Mouse (Mus musculus): ENCODE results near the gene Slc46a3. TPM values are rescaled to one million over a fixed set of nuclear protein-coding genes. Genes with fewer than 3 reads are reported as not detected.

Slc46a3 gene
- polyA plus RNA-seq, 1 experiment = 50.4 TPM

DNA sequence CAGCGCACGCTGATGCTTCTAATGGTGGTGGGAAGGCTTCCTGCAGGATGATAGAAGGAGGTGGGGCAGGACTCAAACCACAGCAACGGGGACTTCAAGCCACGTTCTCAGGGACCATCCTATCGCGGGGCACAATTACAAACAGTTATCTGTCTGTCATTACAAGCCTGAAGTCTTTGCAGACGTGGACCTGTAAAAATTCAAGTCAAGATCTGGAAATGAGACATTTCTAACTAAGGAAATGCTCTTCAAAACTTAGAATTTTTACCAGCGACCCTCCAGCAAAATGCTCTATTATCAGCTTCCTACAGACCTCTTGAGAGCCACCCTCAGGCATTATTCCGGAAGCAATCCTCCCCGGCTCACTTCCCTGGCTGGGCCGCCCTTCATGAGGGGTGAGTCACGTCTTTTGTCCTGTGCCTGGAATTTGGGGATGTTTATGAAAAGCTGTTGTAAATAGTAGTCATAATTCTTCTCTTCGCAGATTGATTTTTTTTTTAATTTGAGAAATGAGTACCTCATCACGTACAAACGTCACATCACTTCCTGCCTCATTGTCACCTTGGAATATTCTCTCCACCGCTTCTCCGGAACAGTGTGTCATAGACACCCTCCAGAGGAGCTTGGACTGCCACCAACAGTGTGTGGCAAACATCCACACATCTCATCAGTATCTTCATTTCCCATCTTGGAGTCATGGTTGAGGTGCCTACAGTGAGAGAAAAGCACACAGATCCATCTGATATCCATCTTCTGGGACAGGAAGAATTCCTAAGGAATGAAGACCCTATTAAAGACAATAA is 23.6 kb upstream of the Slc46a3 start:
- Histone ChIP-seq H3K4me3 (ENCODE audit: control insufficient read depth, insufficient read depth, low read length) (no peak overlapping the region), H3K4me1 (replicated peaks; ENCODE audit: control insufficient read depth, insufficient read depth, low read length) (peaks cover 4% of the 10 kb centered on the region), H3K27ac (ENCODE audit: control insufficient read depth, insufficient read depth, low read length) (no peak overlapping the region), H3K27me3 (ENCODE audit: control insufficient read depth, insufficient read depth, low read length) (no peaks in the 10 kb centered on the region), H3K36me3 (ENCODE audit: control insufficient read depth, insufficient read depth, low read length) (no peaks in the 10 kb centered on the region)
- TF ChIP-seq CTCF (IDR thresholded peaks at IDR 0.05; ENCODE audit: borderline replicate concordance, control insufficient read depth, extremely low read depth, insufficient read depth, low read length, poor library complexity) = no peak
- no peak for TF ChIP-seq POLR2A (IDR thresholded peaks at IDR 0.05; ENCODE audit: control insufficient read depth, extremely low read depth, insufficient read depth, low read length, poor library complexity)
- 7% methylated on average over 17 of the region's 17 CpGs for WGBS
- no peak for DNase-seq

GRCm38 (mm10) chr5:147916171-147916570 is 21.6 kb upstream of the Slc46a3 start:
- Histone ChIP-seq H3K27me3 (ENCODE audit: control insufficient read depth, insufficient read depth, low read length) (no peaks in the 10 kb centered on the region), H3K36me3 (ENCODE audit: control insufficient read depth, insufficient read depth, low read length) (no peaks in the 10 kb centered on the region), H3K4me3 (ENCODE audit: control insufficient read depth, insufficient read depth, low read length) (no peak overlapping the region), H3K4me1 (replicated peaks; ENCODE audit: control insufficient read depth, insufficient read depth, low read length) (peaks cover 5% of the 10 kb centered on the region), H3K27ac (ENCODE audit: control insufficient read depth, insufficient read depth, low read length) (no peak overlapping the region)
- TF ChIP-seq POLR2A (IDR thresholded peaks at IDR 0.05; ENCODE audit: control insufficient read depth, extremely low read depth, insufficient read depth, low read length, poor library complexity) = no peak
- TF ChIP-seq CTCF (IDR thresholded peaks at IDR 0.05; ENCODE audit: borderline replicate concordance, control insufficient read depth, extremely low read depth, insufficient read depth, low read length, poor library complexity) = no peak
- no peak for DNase-seq
- WGBS = 94% methylated on average over 9 of the region's 9 CpGs

DNA sequence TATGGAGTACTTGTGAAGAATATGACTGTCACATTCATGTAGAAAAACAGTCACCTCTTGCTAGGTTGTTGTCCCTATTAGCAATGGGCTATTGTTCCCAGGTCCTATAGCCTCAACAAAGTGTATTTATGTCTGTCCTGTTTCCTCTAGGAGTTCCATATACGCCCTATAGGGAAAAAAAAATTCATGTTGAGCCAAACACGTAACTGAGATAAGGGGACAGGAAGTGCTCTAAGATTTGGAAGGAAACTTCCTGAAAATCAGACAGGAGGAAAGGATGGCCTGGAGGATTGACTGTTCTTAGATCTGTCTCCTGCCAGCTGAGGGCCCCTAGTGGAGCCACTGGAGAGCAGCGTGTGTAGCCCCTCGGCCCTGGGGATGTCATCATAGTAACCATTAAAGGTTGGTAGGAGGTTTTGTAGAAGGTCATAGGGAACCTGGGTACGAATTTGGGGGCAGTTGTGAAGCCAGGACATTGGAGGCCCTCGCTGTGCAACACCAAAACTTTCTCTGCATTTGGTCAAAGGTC is 20.5 kb upstream of the Slc46a3 start:
- H3K36me3 ChIP-seq (ENCODE audit: control insufficient read depth, insufficient read depth, low read length) = no peaks in the 10 kb centered on the region
- H3K27me3 ChIP-seq (ENCODE audit: control insufficient read depth, insufficient read depth, low read length) = no peaks in the 10 kb centered on the region
- peaks cover 5% of the 10 kb centered on the region for H3K4me1 ChIP-seq (replicated peaks; ENCODE audit: control insufficient read depth, insufficient read depth, low read length)
- H3K27ac ChIP-seq (ENCODE audit: control insufficient read depth, insufficient read depth, low read length) = no peak overlapping the region
- WGBS = 60% methylated on average over 6 of the region's 6 CpGs
- no peak for TF ChIP-seq POLR2A (IDR thresholded peaks at IDR 0.05; ENCODE audit: control insufficient read depth, extremely low read depth, insufficient read depth, low read length, poor library complexity)
- TF ChIP-seq CTCF (IDR thresholded peaks at IDR 0.05; ENCODE audit: borderline replicate concordance, control insufficient read depth, extremely low read depth, insufficient read depth, low read length, poor library complexity) = no peak
- H3K4me3 ChIP-seq (ENCODE audit: control insufficient read depth, insufficient read depth, low read length) = no peak overlapping the region
- no peak for DNase-seq

- Histone ChIP-seq H3K4me1 (replicated peaks; ENCODE audit: control insufficient read depth, insufficient read depth, low read length) (peaks cover 5% of the 10 kb centered on the region), H3K27me3 (ENCODE audit: control insufficient read depth, insufficient read depth, low read length) (no peaks in the 10 kb centered on the region), H3K36me3 (ENCODE audit: control insufficient read depth, insufficient read depth, low read length) (no peaks in the 10 kb centered on the region), H3K4me3 (ENCODE audit: control insufficient read depth, insufficient read depth, low read length) (no peak overlapping the region), H3K27ac (ENCODE audit: control insufficient read depth, insufficient read depth, low read length) (no peak overlapping the region)
- TF ChIP-seq CTCF (IDR thresholded peaks at IDR 0.05; ENCODE audit: borderline replicate concordance, control insufficient read depth, extremely low read depth, insufficient read depth, low read length, poor library complexity) = no peak
- no peak for TF ChIP-seq POLR2A (IDR thresholded peaks at IDR 0.05; ENCODE audit: control insufficient read depth, extremely low read depth, insufficient read depth, low read length, poor library complexity)
- no peak for DNase-seq
- 65% methylated on average over 14 of the region's 14 CpGs for WGBS
Observed at GRCm38 (mm10) chr5:147913241-147913842, 18.7 kb upstream of the Slc46a3 start.

GRCm38 (mm10) chr5:147911744-147912143 is 17.1 kb upstream of the Slc46a3 start:
- Histone ChIP-seq H3K36me3 (ENCODE audit: control insufficient read depth, insufficient read depth, low read length) (no peaks in the 10 kb centered on the region), H3K27me3 (ENCODE audit: control insufficient read depth, insufficient read depth, low read length) (no peaks in the 10 kb centered on the region), H3K4me3 (ENCODE audit: control insufficient read depth, insufficient read depth, low read length) (no peak overlapping the region), H3K4me1 (replicated peaks; ENCODE audit: control insufficient read depth, insufficient read depth, low read length) (peaks cover 5% of the 10 kb centered on the region), H3K27ac (ENCODE audit: control insufficient read depth, insufficient read depth, low read length) (no peak overlapping the region)
- DNase-seq = no peak
- TF ChIP-seq POLR2A (IDR thresholded peaks at IDR 0.05; ENCODE audit: control insufficient read depth, extremely low read depth, insufficient read depth, low read length, poor library complexity) (no peak), CTCF (IDR thresholded peaks at IDR 0.05; ENCODE audit: borderline replicate concordance, control insufficient read depth, extremely low read depth, insufficient read depth, low read length, poor library complexity) (no peak)
- WGBS = 91% methylated on average over 5 of the region's 5 CpGs

GRCm38 (mm10) chr5:147910807-147911509 is 16.3 kb upstream of the Slc46a3 start:
- no peaks in the 10 kb centered on the region for H3K27me3 ChIP-seq (ENCODE audit: control insufficient read depth, insufficient read depth, low read length)
- DNase-seq = no peak
- TF ChIP-seq CTCF (IDR thresholded peaks at IDR 0.05; ENCODE audit: borderline replicate concordance, control insufficient read depth, extremely low read depth, insufficient read depth, low read length, poor library complexity) (no peak), POLR2A (IDR thresholded peaks at IDR 0.05; ENCODE audit: control insufficient read depth, extremely low read depth, insufficient read depth, low read length, poor library complexity) (no peak)
- no peak overlapping the region for H3K27ac ChIP-seq (ENCODE audit: control insufficient read depth, insufficient read depth, low read length)
- 87% methylated on average over 12 of the region's 12 CpGs for WGBS
- H3K4me3 ChIP-seq (ENCODE audit: control insufficient read depth, insufficient read depth, low read length) = no peak overlapping the region
- peaks cover 5% of the 10 kb centered on the region for H3K4me1 ChIP-seq (replicated peaks; ENCODE audit: control insufficient read depth, insufficient read depth, low read length)
- no peaks in the 10 kb centered on the region for H3K36me3 ChIP-seq (ENCODE audit: control insufficient read depth, insufficient read depth, low read length)
